Mouse (Mus musculus) brain, embryonic 14.5 days (tissue): ENCODE measurements around the gene Olfr1508.
"Not testable (repeated sequence)": the region's sequence is repeated elsewhere in the genome, so short reads cannot be mapped to it uniquely, and the experiment has no call there.

ENCODE experiments used
- CTCF ChIP-seq: fragments of 200-500 bp; IDR thresholded peaks from 2 replicates; pipeline ENCODE4 v1.5.1; 2012; ENCODE audit warnings: inconsistent platforms, mild to moderate bottlenecking, moderate library complexity, borderline replicate concordance; ENCODE audit not compliant: insufficient read depth, insufficient read length; ENCODE audit errors: extremely low read depth
- POLR2A ChIP-seq: fragments of 200-500 bp; IDR thresholded peaks from 2 replicates; pipeline ENCODE4 v1.6.1; 2012; ENCODE audit warnings: mild to moderate bottlenecking, inconsistent platforms, borderline replicate concordance; ENCODE audit not compliant: poor library complexity, insufficient read depth, insufficient read length, severe bottlenecking; ENCODE audit errors: extremely low read depth

DNA sequence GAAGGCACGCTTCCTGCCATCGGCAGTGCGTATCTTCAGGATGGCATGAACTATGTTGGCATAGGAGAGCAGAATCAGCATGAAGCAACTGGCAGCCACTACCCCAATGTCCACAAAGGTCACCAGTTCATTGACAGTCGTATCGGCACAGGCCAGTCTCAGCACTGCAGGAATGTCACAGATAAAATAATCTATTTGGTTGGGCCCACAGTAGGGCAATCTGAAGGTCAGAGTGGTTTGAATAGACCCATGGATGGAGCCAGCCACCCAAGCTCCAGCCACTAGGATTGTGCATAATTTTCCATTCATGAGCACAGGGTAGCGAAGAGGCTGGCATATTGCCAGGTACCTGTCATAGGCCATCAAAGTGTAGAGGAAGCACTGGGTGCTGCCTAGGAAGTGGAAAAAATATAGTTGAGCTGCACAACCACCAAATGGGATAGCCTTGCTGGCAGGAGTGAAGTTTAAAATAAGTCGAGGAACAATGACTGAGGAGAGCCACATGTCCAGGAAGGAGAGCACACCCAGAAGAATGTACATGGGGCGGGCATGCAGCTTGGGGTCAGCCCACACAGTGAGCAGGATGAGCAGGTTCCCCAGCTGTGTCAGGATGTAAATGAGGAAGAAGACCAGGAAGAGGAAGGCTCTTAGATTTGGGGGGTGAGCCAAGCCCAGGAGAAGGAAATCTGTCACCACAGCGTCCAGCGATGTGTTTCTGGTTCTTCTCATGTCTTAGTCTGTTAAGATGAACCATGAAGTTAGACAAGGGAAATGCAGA lies 57.0 kb downstream of the Olfr1508 start:
- not testable (repeated sequence) for TF ChIP-seq CTCF, POLR2A
